Mouse (Mus musculus) hindbrain, embryonic 16.5 days (tissue): ENCODE measurements at regions not wholly inside any gene's neighbourhood (a gene's known extent, or its start where the extent isn't known, plus 50 kb on each side); places are given as distances from the start of the nearest gene placed in this dataset.

ENCODE experiments used
- ATAC-seq: fragments of 200-750 bp; cut with Nextera tagmentation; 2 replicates; pipeline ENCODE4 v1.8.0; 2017; ENCODE audit warnings: moderate TSS enrichment, moderate library complexity
- H3K27ac ChIP-seq: fragments of 300-500 bp; sonication (generic); 2 replicates; pipeline ENCODE4 v1.5.1; 2014; ENCODE audit warnings: low read depth, mild to moderate bottlenecking, control low read depth, low read length, moderate library complexity
- H3K27me3 ChIP-seq: fragments of 300-500 bp; sonication (generic); replicated peaks from 2 replicates; pipeline ENCODE4 v1.6.1; 2014; ENCODE audit warnings: low read length; ENCODE audit not compliant: control insufficient read depth, insufficient read depth
- H3K36me3 ChIP-seq: fragments of 300-500 bp; sonication (generic); 2 replicates; pipeline ENCODE4 v1.6.1; 2014; ENCODE audit warnings: mild to moderate bottlenecking, low read length, moderate library complexity, mixed read lengths; ENCODE audit not compliant: control insufficient read depth, insufficient read depth
- H3K4me1 ChIP-seq: fragments of 300-500 bp; sonication (generic); 2 replicates; pipeline ENCODE4 v1.6.1; 2014; ENCODE audit warnings: low read depth, low read length; ENCODE audit not compliant: control insufficient read depth, insufficient read depth
- H3K4me2 ChIP-seq: fragments of 300-500 bp; sonication (generic); 2 replicates; pipeline ENCODE4 v1.6.1; 2014; ENCODE audit warnings: mild to moderate bottlenecking, low read length, control low read depth, moderate library complexity
- H3K4me3 ChIP-seq: fragments of 300-500 bp; sonication (generic); 2 replicates; pipeline ENCODE4 v1.5.1; 2014; ENCODE audit warnings: mild to moderate bottlenecking, low read length, control low read depth, moderate library complexity
- H3K9ac ChIP-seq: fragments of 300-500 bp; sonication (generic); 2 replicates; pipeline ENCODE4 v1.6.1; 2014; ENCODE audit warnings: low read depth, mild to moderate bottlenecking, control low read depth, low read length, moderate library complexity
- H3K9me3 ChIP-seq: fragments of 300-500 bp; sonication (generic); 2 replicates; pipeline ENCODE4 v1.6.1; 2014; ENCODE audit warnings: mild to moderate bottlenecking, low read length, moderate library complexity; ENCODE audit not compliant: control insufficient read depth
- WGBS: fragments of 180-500 bp; shearing (Covaris S2); extraction: QIAGEN DNeasy Blood & Tissue Kit; methylation state at CpG from one replicate; pipeline ENCODE4 v1.1.7; 2014; 5-methylcytosine and 5-hydroxymethylcytosine counted together

GRCm38 (mm10) chr10:84310653-84311052 lies 129.7 kb downstream of the Nuak1 start:
- no peaks in the 10 kb centered on the region for H3K36me3 ChIP-seq
- no peaks in the 10 kb centered on the region for H3K9me3 ChIP-seq
- no peak overlapping the region for H3K4me3 ChIP-seq
- H3K9ac ChIP-seq, result no peak overlapping the region
- ATAC-seq, result no peak
- no peak overlapping the region for H3K27ac ChIP-seq
- no peaks in the 10 kb centered on the region for H3K4me1 ChIP-seq
- H3K27me3 ChIP-seq, result no peaks in the 10 kb centered on the region
- H3K4me2 ChIP-seq, result no peak overlapping the region
- 97% methylated on average over 5 of the region's 5 CpGs for WGBS

GRCm38 (mm10) chr10:84312656-84313055 lies 127.7 kb downstream of the Nuak1 start:
- Histone ChIP-seq H3K27me3 (no peaks in the 10 kb centered on the region), H3K9me3 (no peaks in the 10 kb centered on the region), H3K4me2 (no peak overlapping the region), H3K4me1 (no peaks in the 10 kb centered on the region), H3K36me3 (no peaks in the 10 kb centered on the region), H3K27ac (no peak overlapping the region), H3K9ac (no peak overlapping the region), H3K4me3 (no peak overlapping the region)
- ATAC-seq, result no peak
- 34% methylated on average over 7 of the region's 7 CpGs for WGBS

GRCm38 (mm10) chr10:84316857-84317256 lies 123.5 kb downstream of the Nuak1 start:
- Histone ChIP-seq H3K9me3 (no peaks in the 10 kb centered on the region), H3K4me1 (no peaks in the 10 kb centered on the region), H3K4me2 (no peak overlapping the region), H3K4me3 (no peak overlapping the region), H3K27ac (no peak overlapping the region), H3K36me3 (no peaks in the 10 kb centered on the region), H3K27me3 (no peaks in the 10 kb centered on the region), H3K9ac (no peak overlapping the region)
- 95% methylated on average over 1 of the region's 1 CpGs for WGBS
- ATAC-seq, result no peak

GRCm38 (mm10) chr10:84317960-84318359 lies 122.4 kb downstream of the Nuak1 start:
- H3K4me2 ChIP-seq, result no peak overlapping the region
- H3K9ac ChIP-seq, result no peak overlapping the region
- no peak overlapping the region for H3K27ac ChIP-seq
- H3K27me3 ChIP-seq, result no peaks in the 10 kb centered on the region
- H3K36me3 ChIP-seq, result no peaks in the 10 kb centered on the region
- no peaks in the 10 kb centered on the region for H3K9me3 ChIP-seq
- WGBS, result 54% methylated on average over 5 of the region's 5 CpGs
- H3K4me3 ChIP-seq, result no peak overlapping the region
- ATAC-seq, result no peak
- H3K4me1 ChIP-seq, result no peaks in the 10 kb centered on the region
